Mouse (Mus musculus): ENCODE measurements at regions not wholly inside any gene's neighbourhood (a gene's known extent, or its start where the extent isn't known, plus 50 kb on each side); places are given as distances from the start of the nearest gene placed in this dataset.

DNA sequence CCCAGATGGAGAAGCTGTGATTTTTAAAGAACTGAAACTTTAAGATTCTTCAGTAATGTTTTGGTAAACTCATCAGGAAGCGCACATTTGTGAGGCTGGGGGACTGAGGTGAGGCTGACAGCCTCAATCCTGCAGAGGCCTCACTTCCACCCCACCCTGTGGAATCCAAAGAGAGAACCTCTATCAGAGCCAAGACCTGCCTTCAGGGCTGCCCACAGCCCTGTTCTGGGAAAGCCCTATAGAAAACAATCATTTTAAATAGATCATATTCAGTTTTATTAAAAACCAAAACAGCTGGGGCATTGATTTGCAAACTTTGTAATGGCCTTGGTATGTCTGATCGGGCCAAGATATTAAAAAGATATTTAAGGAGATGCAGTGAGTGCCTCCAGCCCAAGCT is 210.7 kb upstream of the Tsc22d2 start:
- TF ChIP-seq CTCF (IDR thresholded peaks at IDR 0.05) = no peak
- POLR2A ChIA-PET = interaction anchor here (0.5 to 1.0 kb wide), 2 partner anchors 22 to 207 kb away, joined by 3 read pairs; no protein-coding TSS in a partner anchor
- no peaks in the 10 kb centered on the region for H3K27me3 ChIP-seq
- CTCF ChIA-PET = interaction anchor here (1.5 kb wide), 1 partner anchor 10 kb away, joined by 5 read pairs; no protein-coding TSS in a partner anchor
- DNase-seq (ENCODE audit: low read depth, low spot score) = no peak
- in situ Hi-C loops (cut with MboI; ENCODE audit: low pct_unique_long_range_greater_than_20kb) = no loop called here
- ATAC-seq = no peak

DNA sequence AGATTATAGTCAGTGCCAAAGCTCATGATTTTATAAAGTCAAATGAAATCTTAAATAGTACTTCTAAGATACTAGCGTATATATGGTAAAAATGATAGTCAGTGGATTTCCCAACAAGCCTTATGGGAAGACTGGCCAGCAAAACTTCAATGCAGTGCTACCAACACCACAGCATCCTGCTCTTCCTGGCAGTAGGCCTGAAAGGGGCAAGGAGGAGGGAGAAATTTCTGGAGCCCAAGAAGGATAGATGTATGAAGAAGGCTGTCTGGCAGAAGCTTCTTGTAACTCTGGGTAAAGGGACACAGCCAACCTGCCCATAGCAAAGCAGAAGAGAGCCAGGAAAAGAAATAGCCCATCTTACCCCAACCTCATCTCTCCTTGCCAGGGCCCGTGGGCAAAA is 209.0 kb upstream of the Tsc22d2 start:
- POLR2A ChIA-PET = no interaction called here
- DNase-seq (ENCODE audit: low read depth, low spot score) = no peak
- ATAC-seq = no peak
- no peak for TF ChIP-seq CTCF (IDR thresholded peaks at IDR 0.05)
- CTCF ChIA-PET = interaction anchor here (0.6 to 1.0 kb wide), 2 partner anchors 10 to 53 kb away, joined by 3 read pairs; no protein-coding TSS in a partner anchor
- in situ Hi-C loops (cut with MboI; ENCODE audit: low pct_unique_long_range_greater_than_20kb) = no loop called here
- H3K27me3 ChIP-seq = no peaks in the 10 kb centered on the region

DNA sequence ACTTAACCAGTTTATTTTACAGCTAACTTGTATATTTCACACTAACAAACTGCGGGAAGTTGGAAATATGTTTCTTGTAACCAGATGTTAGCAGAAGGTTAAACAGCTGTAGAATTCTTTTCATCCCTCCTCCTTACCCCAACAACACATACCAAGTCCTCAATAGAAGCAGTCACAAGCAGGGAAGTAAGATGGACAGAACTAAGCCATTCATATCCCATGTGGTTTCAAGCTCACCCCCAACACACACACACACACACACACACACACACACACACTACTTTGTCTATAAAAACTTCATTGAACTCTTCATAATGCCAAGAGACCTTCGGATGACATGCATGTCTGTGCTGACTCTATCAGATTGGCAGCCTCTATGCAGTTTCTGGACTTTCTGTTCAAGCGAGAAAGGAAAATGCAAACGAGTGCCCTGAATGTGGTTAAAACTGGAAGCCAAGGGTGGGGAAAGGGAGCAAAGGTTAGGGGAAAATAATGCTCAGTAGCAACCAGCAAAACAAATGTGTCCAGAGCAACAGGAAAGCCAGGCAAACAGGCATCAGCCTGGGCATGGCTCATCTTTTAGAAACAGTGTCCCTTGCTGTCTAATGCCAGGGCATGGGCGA is 207.6 kb upstream of the Tsc22d2 start:
- POLR2A ChIA-PET = no interaction called here
- CTCF ChIA-PET = interaction anchor here (1.2 kb wide), 1 partner anchor 193 kb away, joined by 3 read pairs; no protein-coding TSS in a partner anchor
- in situ Hi-C loops (cut with MboI; ENCODE audit: low pct_unique_long_range_greater_than_20kb) = no loop called here
- TF ChIP-seq CTCF (IDR thresholded peaks at IDR 0.05) = no peak
- DNase-seq (ENCODE audit: low read depth, low spot score) (no peak), ATAC-seq (no peak)
- H3K27me3 ChIP-seq = no peaks in the 10 kb centered on the region

DNA sequence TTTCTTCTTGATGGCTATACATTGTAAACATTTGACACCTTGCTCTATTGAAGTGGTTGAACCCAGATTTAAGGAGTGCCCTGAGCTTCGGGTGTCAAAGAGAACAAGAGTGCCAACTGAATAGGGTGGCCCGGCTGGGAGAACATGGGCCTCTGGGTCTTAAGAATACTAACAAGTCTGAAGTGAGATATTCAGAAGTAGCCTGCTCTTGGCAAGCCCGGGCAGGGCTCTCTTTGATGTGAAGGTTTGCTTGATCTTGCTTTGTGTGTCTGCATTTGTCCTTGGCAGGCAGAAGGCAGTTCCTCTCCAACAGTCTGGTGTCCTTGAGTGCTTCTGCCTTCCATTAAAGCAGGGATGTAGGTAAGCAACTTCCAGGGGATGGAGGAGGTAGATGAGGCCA is 203.5 kb upstream of the Tsc22d2 start:
- no peaks in the 10 kb centered on the region for H3K27me3 ChIP-seq
- ATAC-seq (no peak), DNase-seq (ENCODE audit: low read depth, low spot score) (no peak)
- no peak for TF ChIP-seq CTCF (IDR thresholded peaks at IDR 0.05)
- CTCF ChIA-PET = interaction anchor here (1.1 to 1.5 kb wide), 3 partner anchors 10 to 31 kb away, joined by 3 read pairs; no protein-coding TSS in a partner anchor
- in situ Hi-C loops (cut with MboI; ENCODE audit: low pct_unique_long_range_greater_than_20kb) = no loop called here
- POLR2A ChIA-PET = no interaction called here

DNA sequence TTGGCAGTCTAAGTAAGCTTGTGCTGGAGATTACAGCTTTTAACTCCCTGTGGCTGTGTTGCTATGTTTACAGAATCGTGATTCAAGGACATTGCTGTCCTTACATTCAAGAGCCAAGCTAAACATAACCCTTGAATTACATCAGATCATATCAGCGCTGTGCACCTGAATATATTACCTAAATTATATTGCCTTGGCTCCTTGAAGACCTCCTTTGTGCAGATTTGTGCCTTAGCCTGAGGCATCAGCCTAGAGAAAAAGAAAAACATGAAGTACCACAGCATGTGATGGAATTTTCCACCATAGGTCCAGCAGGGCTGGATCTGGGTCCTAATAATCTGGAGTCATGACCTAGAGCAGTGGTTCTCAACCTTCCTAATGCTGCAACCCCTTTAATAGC is 189.8 kb upstream of the Tsc22d2 start:
- TF ChIP-seq CTCF (IDR thresholded peaks at IDR 0.05) = no peak
- in situ Hi-C loops (cut with MboI; ENCODE audit: low pct_unique_long_range_greater_than_20kb) = no loop called here
- POLR2A ChIA-PET = interaction anchor here (0.5 to 1.1 kb wide), 2 partner anchors 8 to 17 kb away, joined by 3 read pairs; no protein-coding TSS in a partner anchor
- no peaks in the 10 kb centered on the region for H3K27me3 ChIP-seq
- no peak for ATAC-seq
- no peak for DNase-seq (ENCODE audit: low read depth, low spot score)
- CTCF ChIA-PET = no interaction called here

DNA sequence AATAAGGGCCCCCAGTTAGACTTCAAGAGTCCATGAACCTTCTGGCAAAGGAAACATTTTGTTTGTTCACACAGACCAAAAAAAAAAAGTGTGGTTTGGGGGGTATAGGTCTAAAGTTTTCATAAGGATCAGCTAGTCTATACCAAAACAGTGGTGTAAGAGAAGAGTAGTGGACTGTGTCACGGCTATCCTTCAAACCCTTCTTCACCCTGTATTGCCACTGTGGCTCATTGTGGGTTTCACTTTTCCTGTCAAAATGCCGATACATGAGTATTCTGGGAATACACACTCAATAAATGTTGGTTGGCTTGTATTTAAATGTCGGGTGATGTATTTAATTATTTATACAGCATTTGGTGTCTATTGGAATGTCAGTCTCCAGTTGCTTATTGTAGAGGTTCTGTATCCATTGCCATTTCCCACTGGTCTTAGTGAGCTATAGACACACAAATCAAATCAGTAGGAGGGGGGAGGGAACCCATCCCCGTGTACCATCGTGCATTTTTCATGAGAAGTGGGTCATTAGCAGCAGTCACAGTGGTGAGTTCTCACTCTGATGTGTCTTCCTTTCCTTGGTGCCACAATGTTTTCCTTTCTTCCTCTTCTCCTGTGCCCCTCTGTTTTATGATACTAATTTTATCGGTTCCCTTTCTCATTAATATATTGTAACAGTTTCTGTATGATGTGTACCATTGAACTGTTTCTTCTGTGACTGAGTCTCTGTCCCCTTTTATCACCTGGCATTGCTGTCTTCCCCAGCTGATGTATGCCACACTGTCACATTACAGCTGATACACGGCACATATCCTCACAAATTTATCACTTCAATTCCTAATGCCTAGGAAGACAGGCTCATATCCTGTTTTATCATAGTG is 187.8 kb upstream of the Tsc22d2 start:
- ChIA-PET POLR2A (interaction anchor here (1.1 kb wide), 1 partner anchor 41 kb away, joined by 3 read pairs; no protein-coding TSS in a partner anchor), CTCF (interaction anchor here (1.5 to 2.3 kb wide), 2 partner anchors 14 kb away, joined by 3 to 6 read pairs; no protein-coding TSS in a partner anchor)
- H3K27me3 ChIP-seq = no peaks in the 10 kb centered on the region
- TF ChIP-seq CTCF (IDR thresholded peaks at IDR 0.05) = no peak
- no peak for ATAC-seq
- DNase-seq (ENCODE audit: low read depth, low spot score) = no peak
- in situ Hi-C loops (cut with MboI; ENCODE audit: low pct_unique_long_range_greater_than_20kb) = no loop called here

DNA sequence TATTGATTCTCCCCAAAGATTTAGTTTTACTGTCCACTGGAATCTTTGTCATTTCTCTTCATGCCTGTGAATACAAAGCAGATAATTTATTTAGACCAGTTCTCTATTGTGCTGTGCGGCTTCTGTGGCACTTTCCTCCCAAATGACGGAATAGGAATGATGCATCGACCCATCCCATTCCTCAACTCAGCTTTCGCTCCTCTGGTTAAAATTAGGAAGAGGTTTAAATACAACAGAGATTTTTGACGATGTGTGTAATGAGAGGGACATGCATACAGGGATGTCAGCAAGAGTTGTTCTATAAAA is 187.2 kb upstream of the Tsc22d2 start:
- no peak for TF ChIP-seq CTCF (IDR thresholded peaks at IDR 0.05)
- in situ Hi-C loops (cut with MboI; ENCODE audit: low pct_unique_long_range_greater_than_20kb) = no loop called here
- DNase-seq (ENCODE audit: low read depth, low spot score) (no peak), ATAC-seq (no peak)
- POLR2A ChIA-PET = interaction anchor here (1.1 kb wide), 1 partner anchor 41 kb away, joined by 3 read pairs; no protein-coding TSS in a partner anchor
- no peaks in the 10 kb centered on the region for H3K27me3 ChIP-seq
- CTCF ChIA-PET = interaction anchor here (2.3 kb wide), 1 partner anchor 15 kb away, joined by 6 read pairs; no protein-coding TSS in a partner anchor

DNA sequence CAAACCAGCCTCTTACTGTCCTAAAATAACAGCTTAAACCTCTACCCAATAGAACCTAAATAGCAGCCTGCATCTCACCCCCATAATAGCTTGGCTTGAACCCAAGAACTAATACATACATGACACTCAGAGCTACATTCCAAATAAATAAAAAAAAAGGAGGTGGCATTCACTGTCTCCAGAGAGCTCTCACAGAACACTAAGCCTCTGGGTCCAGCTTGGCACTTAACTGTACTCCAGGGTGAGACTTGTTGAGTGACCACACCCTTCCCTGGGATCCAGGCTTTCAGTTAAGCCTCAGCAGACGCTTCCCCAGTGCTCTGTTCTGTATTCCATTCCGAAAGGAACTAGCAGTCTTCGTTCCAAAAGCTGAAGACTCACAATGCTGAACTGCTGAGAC is 186.3 kb upstream of the Tsc22d2 start:
- POLR2A ChIA-PET = no interaction called here
- DNase-seq (ENCODE audit: low read depth, low spot score) = no peak
- CTCF ChIA-PET = interaction anchor here (2.3 kb wide), 1 partner anchor 16 kb away, joined by 6 read pairs; no protein-coding TSS in a partner anchor
- no peak for TF ChIP-seq CTCF (IDR thresholded peaks at IDR 0.05)
- no peak for ATAC-seq
- in situ Hi-C loops (cut with MboI; ENCODE audit: low pct_unique_long_range_greater_than_20kb) = no loop called here
- H3K27me3 ChIP-seq = no peaks in the 10 kb centered on the region

DNA sequence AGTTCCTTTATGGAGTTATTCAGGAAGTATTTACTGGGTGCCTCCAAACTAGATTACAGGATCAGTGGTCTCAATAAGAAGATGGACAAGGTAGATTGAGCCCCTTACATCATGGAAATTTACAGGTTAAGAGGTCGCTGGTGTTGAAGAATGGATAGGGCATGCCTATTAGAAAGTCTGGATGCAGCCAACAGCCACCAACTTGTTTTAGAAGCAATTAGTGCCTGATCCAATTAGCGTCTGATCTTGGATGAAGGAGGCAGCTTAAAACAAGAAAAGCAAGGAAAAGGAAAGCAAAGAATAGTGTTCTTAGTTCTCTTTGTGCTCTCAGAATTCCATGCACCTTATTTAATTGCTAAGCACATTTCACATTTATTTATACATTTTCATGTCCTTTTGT is 182.8 kb upstream of the Tsc22d2 start:
- in situ Hi-C loops (cut with MboI; ENCODE audit: low pct_unique_long_range_greater_than_20kb) = no loop called here
- DNase-seq (ENCODE audit: low read depth, low spot score) = no peak
- no peak for TF ChIP-seq CTCF (IDR thresholded peaks at IDR 0.05)
- no peak for ATAC-seq
- ChIA-PET CTCF (no interaction called here), POLR2A (no interaction called here)
- H3K27me3 ChIP-seq = no peaks in the 10 kb centered on the region

DNA sequence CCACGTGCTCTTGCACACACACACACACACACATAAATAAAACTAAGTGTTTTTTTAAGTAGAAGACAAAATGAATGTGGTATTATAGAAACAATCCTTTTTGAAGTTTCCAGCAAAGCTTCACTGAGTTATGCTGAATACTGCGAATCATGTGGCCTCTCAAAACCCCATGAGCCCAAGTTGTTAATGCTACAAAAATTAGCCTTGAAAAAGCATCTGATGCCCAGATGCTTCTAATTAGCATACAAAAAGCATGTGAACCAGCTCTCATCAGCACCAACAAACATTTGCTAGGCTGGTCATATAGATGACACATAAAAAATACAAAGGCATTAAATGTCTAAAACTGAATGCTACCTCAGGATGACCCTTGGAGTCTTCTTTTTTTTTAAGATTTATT is 181.2 kb upstream of the Tsc22d2 start:
- in situ Hi-C loops (cut with MboI; ENCODE audit: low pct_unique_long_range_greater_than_20kb) = no loop called here
- TF ChIP-seq CTCF (IDR thresholded peaks at IDR 0.05) = no peak
- CTCF ChIA-PET = interaction anchor here (0.9 kb wide), 1 partner anchor 11 kb away, joined by 3 read pairs; no protein-coding TSS in a partner anchor
- no peaks in the 10 kb centered on the region for H3K27me3 ChIP-seq
- ATAC-seq (no peak), DNase-seq (ENCODE audit: low read depth, low spot score) (no peak)
- POLR2A ChIA-PET = interaction anchor here (1.0 kb wide), 1 partner anchor 9 kb away, joined by 3 read pairs; no protein-coding TSS in a partner anchor
